Mouse (Mus musculus) CH12.LX (cell line): ENCODE results near the gene Coro2a. TPM values are rescaled to one million over a fixed set of nuclear protein-coding genes. Genes with fewer than 3 reads are reported as not detected.

ENCODE experiments used
- DNase-seq: peaks from one replicate; pipeline ENCODE4 v3.0.0-alpha.2; 2013; ENCODE audit errors: extremely low read depth
- H3K27ac ChIP-seq: 2 replicates; pipeline ENCODE4 v1.5.1; 2012; ENCODE audit warnings: low read depth, mild to moderate bottlenecking, control low read depth, moderate library complexity; ENCODE audit not compliant: insufficient read depth
- H3K27me3 ChIP-seq: replicated peaks from 2 replicates; pipeline ENCODE3; 2012; ENCODE audit warnings: inconsistent platforms
- H3K36me3 ChIP-seq, 2 experiments: replicated peaks in 1 of 2; 2 replicates each; pipeline versions ENCODE3 to v1.6.1; 2012; ENCODE audit warnings: inconsistent platforms in 1 of 2, low read length in 1 of 2, mild to moderate bottlenecking in 1 of 2, mixed read lengths in 1 of 2, moderate library complexity in 1 of 2; ENCODE audit not compliant: control insufficient read depth in 1 of 2, insufficient read depth in 1 of 2
- H3K4me1 ChIP-seq, 2 experiments: 2 replicates each; pipeline ENCODE4 v1.6.1; 2012; ENCODE audit warnings: inconsistent platforms in 1 of 2, moderate library complexity in 1 of 2; ENCODE audit not compliant: insufficient read depth in 2 of 2, control insufficient read depth in 1 of 2
- H3K4me2 ChIP-seq: 2 replicates; pipeline ENCODE4 v1.6.1; 2012; ENCODE audit warnings: low read depth, mild to moderate bottlenecking, control low read depth; ENCODE audit not compliant: poor library complexity, insufficient read depth, severe bottlenecking
- H3K4me3 ChIP-seq, 3 experiments: fragments of 150-350 bp in 1 of 3; sonication (generic) in 1 of 3; replicated peaks in 1 of 3; 2 replicates each; pipeline versions ENCODE3 to v1.5.1; 2011 to 2012; ENCODE audit warnings: low read depth in 2 of 3, low read length in 2 of 3, mild to moderate bottlenecking in 2 of 3, moderate library complexity in 2 of 3, control low read depth in 1 of 3, improper control_type of control experiment in 1 of 3, inconsistent platforms in 1 of 3, mixed read lengths in 1 of 3; ENCODE audit not compliant: poor library complexity in 1 of 3
- H3K79me2 ChIP-seq: replicated peaks from 2 replicates; pipeline ENCODE4 v1.6.1; 2012; ENCODE audit warnings: mild to moderate bottlenecking, moderate library complexity; ENCODE audit not compliant: control insufficient read depth, poor library complexity, insufficient read depth, severe bottlenecking; ENCODE audit errors: extremely low read depth
- H3K9ac ChIP-seq: 2 replicates; pipeline ENCODE4 v1.6.1; 2012; ENCODE audit warnings: low read depth, mild to moderate bottlenecking, control low read depth, moderate library complexity; ENCODE audit not compliant: insufficient read depth
- H3K9me3 ChIP-seq: replicated peaks from 2 replicates; pipeline ENCODE3; 2012; ENCODE audit warnings: low read length, inconsistent platforms, mixed read lengths
- ELF1 ChIP-seq: IDR thresholded peaks from 2 replicates; pipeline ENCODE4 v1.6.1; 2014; ENCODE audit warnings: low read depth, mild to moderate bottlenecking, inconsistent platforms, low read length, improper control_type of control experiment
- EP300 ChIP-seq: IDR thresholded peaks from 2 replicates; pipeline ENCODE4 v1.6.1; 2011; ENCODE audit warnings: low read length, improper control_type of control experiment
- ETS1 ChIP-seq: conservative IDR thresholded peaks from 2 replicates; pipeline ENCODE4 v1.6.1; 2012; ENCODE audit warnings: low read depth, mild to moderate bottlenecking, inconsistent platforms, low read length, improper control_type of control experiment, moderate library complexity
- HCFC1 ChIP-seq: IDR thresholded peaks from 2 replicates; pipeline ENCODE4 v1.6.1; 2012; ENCODE audit warnings: low read depth, mild to moderate bottlenecking, inconsistent platforms, low read length, improper control_type of control experiment
- JUN ChIP-seq: IDR thresholded peaks from 2 replicates; pipeline ENCODE4 v1.6.1; 2011; ENCODE audit warnings: low read depth, mild to moderate bottlenecking, low read length, improper control_type of control experiment, moderate library complexity; ENCODE audit not compliant: insufficient read depth
- MAFK ChIP-seq: IDR thresholded peaks from 2 replicates; pipeline ENCODE4 v1.6.1; 2011; ENCODE audit warnings: low read length, improper control_type of control experiment; ENCODE audit not compliant: insufficient replicate concordance
- MAZ ChIP-seq: IDR thresholded peaks from 2 replicates; pipeline ENCODE4 v1.6.1; 2012; ENCODE audit warnings: low read depth, mild to moderate bottlenecking, inconsistent platforms, low read length, improper control_type of control experiment, moderate library complexity
- MEF2A ChIP-seq: IDR thresholded peaks from 2 replicates; pipeline ENCODE4 v1.6.1; 2014; ENCODE audit warnings: low read depth, mild to moderate bottlenecking, inconsistent platforms, low read length, improper control_type of control experiment, borderline replicate concordance
- MXI1 ChIP-seq: IDR thresholded peaks from 2 replicates; pipeline ENCODE4 v1.6.1; 2011; ENCODE audit warnings: mild to moderate bottlenecking, low read depth, low read length, improper control_type of control experiment
- NELFE ChIP-seq: IDR thresholded peaks from 2 replicates; pipeline ENCODE4 v1.6.1; 2011; ENCODE audit warnings: low read depth, low read length, improper control_type of control experiment
- NRF1 ChIP-seq: IDR thresholded peaks from 2 replicates; pipeline ENCODE4 v1.6.1; 2014; ENCODE audit warnings: low read depth, mild to moderate bottlenecking, inconsistent platforms, low read length, improper control_type of control experiment, moderate library complexity
- PAX5 ChIP-seq: IDR thresholded peaks from 2 replicates; pipeline ENCODE4 v1.6.1; 2012; ENCODE audit warnings: low read length, inconsistent platforms, mixed read lengths
- POLR2A ChIP-seq: IDR thresholded peaks from 2 replicates; pipeline ENCODE4 v1.6.1; 2011; ENCODE audit warnings: low read depth, mild to moderate bottlenecking, improper control_type of control experiment, low read length
- RAD21 ChIP-seq: IDR thresholded peaks from 2 replicates; pipeline ENCODE4 v1.6.1; 2011; ENCODE audit warnings: low read depth, mild to moderate bottlenecking, low read length, improper control_type of control experiment, moderate library complexity
- TCF12 ChIP-seq: IDR thresholded peaks from 2 replicates; pipeline ENCODE4 v1.6.1; 2014; ENCODE audit warnings: low read depth, mild to moderate bottlenecking, inconsistent platforms, low read length, improper control_type of control experiment
- UBTF ChIP-seq: IDR thresholded peaks from 2 replicates; pipeline ENCODE4 v1.6.1; 2012; ENCODE audit warnings: low read depth, mild to moderate bottlenecking, inconsistent platforms, low read length, improper control_type of control experiment, moderate library complexity
- ZC3H11A ChIP-seq: IDR thresholded peaks from 2 replicates; pipeline ENCODE4 v1.6.1; 2012; ENCODE audit warnings: low read depth, mild to moderate bottlenecking, inconsistent platforms, low read length, improper control_type of control experiment
- ZMIZ1 ChIP-seq: IDR thresholded peaks from 2 replicates; pipeline ENCODE4 v1.6.1; 2012; ENCODE audit warnings: low read depth, mild to moderate bottlenecking, inconsistent platforms, low read length, improper control_type of control experiment
- ZNF384 ChIP-seq: IDR thresholded peaks from 2 replicates; pipeline ENCODE4 v1.6.1; 2012; ENCODE audit warnings: low read depth, low read length, improper control_type of control experiment, inconsistent platforms
- dilution Hi-C: fragments of 300-500 bp; cut with MboI; formaldehyde crosslinking; loops from 2 replicates; pipeline ENCODE4 v1.14.3; 2020; ENCODE audit warnings: low sequenced_read_pairs; ENCODE audit not compliant: extremely low pct_unique_long_range_greater_than_20kb, extremely low pct_ligation_motif_present
- in situ Hi-C: fragments of 300-500 bp; cut with MboI; formaldehyde crosslinking; loops from 3 replicates; pipeline ENCODE4 v1.14.3; 2019; ENCODE audit warnings: low sequenced_read_pairs, low pct_ligation_motif_present, low pct_unique_long_range_greater_than_20kb, mixed read lengths
- polyA plus RNA-seq: library from polyadenylated mRNA; unstranded; fragments of >175 nt; gene quantifications from 2 replicates; pipeline ENCODE4 v1.2.1, GENCODE M21; 2012; ENCODE audit warnings: low read depth; ENCODE audit not compliant: insufficient read length
- total RNA-seq, 2 experiments: library from RNA; depleted of rRNA; stranded (reverse); fragments of 300-350 nt in 1 of 2; fragments of >200 nt in 1 of 2; gene quantifications; 2 replicates each; pipeline ENCODE4 v1.2.3; 2012 to 2014

Gene Coro2a
- total and polyA plus RNA-seq, 3 experiments, result 24.6 to 223 (median 129) TPM

- Histone ChIP-seq H3K9ac (no peak overlapping the region), H3K9me3 (peaks cover 8% of the 10 kb centered on the region)
These were observed 80.5 kb downstream of the Coro2a start for GRCm38 (mm10) chr4:46521457-46521856.

GRCm38 (mm10) chr4:46520491-46520890, 81.5 kb downstream of the Coro2a start:
- no peaks in the 10 kb centered on the region for H3K27me3 ChIP-seq
- H3K4me1 ChIP-seq, result no peaks in the 10 kb centered on the region
- no peak overlapping the region for H3K4me3 ChIP-seq
- dilution Hi-C loops, result no loop called here
- H3K27ac ChIP-seq, result no peak overlapping the region
- H3K36me3 ChIP-seq, result peaks cover 65 to 74% of the 10 kb centered on the region in 2 experiments
- H3K9ac ChIP-seq, result no peak overlapping the region
- H3K79me2 ChIP-seq, result no peaks in the 10 kb centered on the region
- no peak overlapping the region for H3K4me2 ChIP-seq
- TF ChIP-seq ETS1 (no peak), MXI1 (no peak), MAFK (no peak), MAZ (no peak), ZC3H11A (no peak), PAX5 (no peak), POLR2A (no peak), ZMIZ1 (no peak), NRF1 (no peak), ELF1 (no peak), JUN (no peak), EP300 (no peak), ZNF384 (no peak), HCFC1 (no peak), RAD21 (no peak), MEF2A (no peak)
- TF ChIP-seq, all 38 proteins: peak for 0
- DNase-seq, result no peak
- H3K9me3 ChIP-seq, result peaks cover 8% of the 10 kb centered on the region
- in situ Hi-C loops, result no loop called here

More at GRCm38 (mm10) chr4:46521457-46521856, 80.5 kb downstream of the Coro2a start:
- peaks cover 68 to 77% of the 10 kb centered on the region in 2 experiments for H3K36me3 ChIP-seq
- no peak overlapping the region for H3K4me2 ChIP-seq
- in situ Hi-C loops (no loop called here), dilution Hi-C loops (no loop called here)
- no peaks in the 10 kb centered on the region for H3K27me3 ChIP-seq
- no peak overlapping the region for H3K27ac ChIP-seq
- H3K4me1 ChIP-seq, result no peaks in the 10 kb centered on the region
- no peak for DNase-seq
- no peak overlapping the region for H3K4me3 ChIP-seq
- TF ChIP-seq NELFE (no peak), UBTF (no peak), ETS1 (no peak), ZC3H11A (no peak), EP300 (no peak), HCFC1 (no peak), NRF1 (no peak), TCF12 (no peak)
- H3K79me2 ChIP-seq, result no peaks in the 10 kb centered on the region
